Mouse (Mus musculus): ENCODE measurements around the gene Gm28035. TPM values are rescaled to one million over a fixed set of nuclear protein-coding genes. Genes with fewer than 3 reads are reported as not detected.

Gm28035 gene
- total RNA-seq, 2 experiments from 2014 or later, result 0.55 to 1.2 TPM

GRCm38 (mm10) chr2:30237881-30238280 lies 2.5 kb upstream of the Gm28035 start:
- peak; percentile 59 for DNase-seq (ENCODE audit: low spot score)

GRCm38 (mm10) chr2:30238906-30239465 lies 1.4 kb upstream of the Gm28035 start:
- DNase-seq (ENCODE audit: low spot score), result no peak

- no peak for DNase-seq (ENCODE audit: low spot score)
These were observed 590 bp upstream of the Gm28035 start for GRCm38 (mm10) chr2:30239777-30240176.

GRCm38 (mm10) chr2:30242509-30242908 lies 2.1 kb downstream of the Gm28035 start:
- DNase-seq (ENCODE audit: low spot score), result peak; percentile 71

GRCm38 (mm10) chr2:30243391-30243790 lies 3.0 kb downstream of the Gm28035 start:
- DNase-seq (ENCODE audit: low spot score), result no peak

GRCm38 (mm10) chr2:30244595-30245178 lies 4.3 kb downstream of the Gm28035 start:
- DNase-seq (ENCODE audit: low spot score), result no peak

- no peak for DNase-seq (ENCODE audit: low spot score)
These were observed 6.7 kb downstream of the Gm28035 start for GRCm38 (mm10) chr2:30247036-30247435.

GRCm38 (mm10) chr2:30247681-30248080 lies 7.3 kb downstream of the Gm28035 start:
- peak; percentile 9 for DNase-seq (ENCODE audit: low spot score)

GRCm38 (mm10) chr2:30249182-30249581 lies 8.8 kb downstream of the Gm28035 start:
- peak; percentile 8 for DNase-seq (ENCODE audit: low spot score)

- DNase-seq (ENCODE audit: low spot score), result peak; percentile 5
These were observed 10.1 kb downstream of the Gm28035 start for GRCm38 (mm10) chr2:30250166-30251128.

- peak; percentile 28 for DNase-seq (ENCODE audit: low spot score)
These were observed 11.2 kb downstream of the Gm28035 start for GRCm38 (mm10) chr2:30251417-30252104.

GRCm38 (mm10) chr2:30252521-30252920 lies 12.2 kb downstream of the Gm28035 start:
- DNase-seq (ENCODE audit: low spot score), result no peak

- DNase-seq (ENCODE audit: low spot score), result no peak
These were observed 13.4 kb downstream of the Gm28035 start for GRCm38 (mm10) chr2:30253809-30254208.

- DNase-seq (ENCODE audit: low spot score), result no peak
These were observed 15.4 kb downstream of the Gm28035 start for GRCm38 (mm10) chr2:30255631-30256395.

- no peak for DNase-seq (ENCODE audit: low spot score)
These were observed 16.4 kb downstream of the Gm28035 start for GRCm38 (mm10) chr2:30256616-30257350.

GRCm38 (mm10) chr2:30257699-30258460 lies 17.5 kb downstream of the Gm28035 start:
- no peak for DNase-seq (ENCODE audit: low spot score)

- peak; percentile 80 for DNase-seq (ENCODE audit: low spot score)
These were observed 18.2 kb downstream of the Gm28035 start for GRCm38 (mm10) chr2:30258600-30258999.

- DNase-seq (ENCODE audit: low spot score), result no peak
These were observed 19.0 kb downstream of the Gm28035 start for GRCm38 (mm10) chr2:30259131-30260064.

Measured in gastrocnemius, adult 18-20 months (tissue).